Mouse (Mus musculus): ENCODE measurements at regions not wholly inside any gene's neighbourhood (a gene's known extent, or its start where the extent isn't known, plus 50 kb on each side); places are given as distances from the start of the nearest gene placed in this dataset.

- no peak for DNase-seq (ENCODE audit: low read depth, low spot score)
Measured at GRCm38 (mm10) chr7:70756676-70757075, 390.1 kb upstream of the Nr2f2 start.

- no peak for DNase-seq (ENCODE audit: low read depth, low spot score)
Measured at GRCm38 (mm10) chr7:70754826-70755225, 388.3 kb upstream of the Nr2f2 start.

DNA sequence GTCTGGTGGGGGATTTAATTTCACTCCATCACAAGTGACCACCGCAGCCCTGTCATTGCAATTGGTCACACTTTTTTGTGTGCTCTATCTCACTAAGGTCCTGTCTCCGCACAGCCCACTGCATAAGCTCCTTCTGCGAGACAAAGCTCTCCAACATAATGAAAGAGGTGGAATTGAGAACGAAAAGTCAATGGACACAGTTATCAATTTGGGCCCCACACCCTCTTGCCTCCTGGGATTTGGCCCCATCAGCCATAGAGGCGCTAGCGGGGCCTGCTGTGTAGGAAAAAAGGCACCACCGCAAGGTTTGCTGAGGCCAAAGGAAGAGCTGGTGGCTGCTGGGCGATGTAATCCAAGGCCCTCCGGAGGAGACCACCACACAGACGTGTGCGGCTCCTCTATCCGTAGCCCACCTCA, 386.3 kb upstream of the Nr2f2 start:
- DNase-seq (ENCODE audit: low read depth, low spot score) = no peak

- no peak for DNase-seq (ENCODE audit: low read depth, low spot score)
Measured at GRCm38 (mm10) chr7:70748884-70749283, 382.3 kb upstream of the Nr2f2 start.

DNA sequence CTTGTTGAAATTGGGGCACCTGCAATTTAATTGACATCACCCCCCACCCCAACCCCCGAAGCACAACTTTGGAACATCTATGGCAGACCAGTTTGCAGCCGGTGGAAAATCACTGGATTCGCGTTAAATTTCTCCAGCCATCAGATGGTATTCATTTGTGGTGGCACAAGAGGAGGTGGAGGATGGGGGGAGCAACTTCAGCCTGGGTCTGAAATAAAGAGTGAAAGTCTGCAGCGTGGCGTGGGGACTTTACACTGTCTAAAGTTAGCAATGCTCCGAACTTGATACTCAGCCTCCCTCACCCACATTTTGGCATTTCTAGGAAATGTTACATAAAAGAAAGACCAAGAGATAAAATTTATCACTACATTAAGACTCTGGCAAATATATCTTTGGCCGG, 381.8 kb upstream of the Nr2f2 start:
- no peak for DNase-seq (ENCODE audit: low read depth, low spot score)

DNA sequence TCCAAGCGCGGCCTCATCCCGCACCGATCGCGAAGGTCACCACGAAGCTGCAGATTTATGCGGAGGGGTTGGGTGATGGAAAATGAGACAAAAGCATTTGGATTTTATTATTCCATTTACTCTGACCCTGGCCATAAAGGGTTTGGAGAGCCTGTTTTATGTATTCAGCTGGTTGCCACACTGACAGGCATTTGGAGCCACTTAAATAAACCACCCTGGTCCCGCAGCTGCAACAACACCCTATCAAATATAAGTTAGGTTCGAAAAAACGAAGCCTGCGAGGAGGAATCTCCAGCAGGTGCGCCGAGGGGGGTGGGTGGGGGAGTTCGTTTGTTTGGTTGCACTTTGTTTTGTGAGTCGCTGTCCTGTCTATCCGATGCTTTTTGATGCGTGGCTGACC, 377.8 kb upstream of the Nr2f2 start:
- DNase-seq (ENCODE audit: low read depth, low spot score) = no peak

DNA sequence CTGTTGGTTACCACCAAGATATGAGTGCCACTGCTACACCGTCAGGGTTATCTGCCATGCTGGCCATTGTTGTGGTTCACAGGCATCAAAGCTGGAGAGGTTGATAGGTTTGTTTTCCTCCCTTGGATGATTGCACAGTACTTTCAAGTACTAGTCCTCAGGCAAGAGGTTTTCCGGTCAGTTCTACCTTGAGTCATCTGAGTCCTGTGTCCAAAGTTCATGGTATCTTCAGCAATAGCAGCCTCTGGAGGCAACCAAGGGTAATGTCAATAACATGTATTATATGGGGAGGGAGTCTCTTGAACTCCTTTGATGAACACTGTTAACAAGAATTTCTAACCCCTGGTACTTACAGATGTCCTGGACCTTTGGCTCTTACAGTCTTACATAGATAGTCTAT, 369.1 kb upstream of the Nr2f2 start:
- DNase-seq (ENCODE audit: low read depth, low spot score) = no peak

DNA sequence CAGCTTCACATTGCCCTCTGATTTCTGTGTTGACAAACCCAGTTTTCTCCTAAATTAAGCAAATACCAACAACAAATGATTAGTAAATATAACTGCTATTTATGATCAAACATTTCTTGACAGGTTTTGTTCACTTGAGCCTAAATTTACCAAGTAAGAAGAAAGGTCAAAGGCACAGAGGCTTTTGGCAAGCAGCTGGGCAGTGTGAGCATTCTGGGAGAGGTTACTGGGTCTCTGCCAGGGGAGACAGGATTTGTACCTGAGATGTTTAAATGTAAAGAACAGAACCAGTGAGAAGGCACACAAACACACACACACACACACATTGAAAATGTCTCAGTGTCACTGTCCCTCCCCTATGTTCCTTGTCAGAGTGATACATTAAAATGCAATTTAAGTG, 367.0 kb upstream of the Nr2f2 start:
- no peak for DNase-seq (ENCODE audit: low read depth, low spot score)

GRCm38 (mm10) chr7:70729896-70730295, 363.4 kb upstream of the Nr2f2 start:
- DNase-seq (ENCODE audit: low read depth, low spot score) = no peak

GRCm38 (mm10) chr7:70718149-70718765, 351.7 kb upstream of the Nr2f2 start:
- DNase-seq (ENCODE audit: low read depth, low spot score) = no peak

DNA sequence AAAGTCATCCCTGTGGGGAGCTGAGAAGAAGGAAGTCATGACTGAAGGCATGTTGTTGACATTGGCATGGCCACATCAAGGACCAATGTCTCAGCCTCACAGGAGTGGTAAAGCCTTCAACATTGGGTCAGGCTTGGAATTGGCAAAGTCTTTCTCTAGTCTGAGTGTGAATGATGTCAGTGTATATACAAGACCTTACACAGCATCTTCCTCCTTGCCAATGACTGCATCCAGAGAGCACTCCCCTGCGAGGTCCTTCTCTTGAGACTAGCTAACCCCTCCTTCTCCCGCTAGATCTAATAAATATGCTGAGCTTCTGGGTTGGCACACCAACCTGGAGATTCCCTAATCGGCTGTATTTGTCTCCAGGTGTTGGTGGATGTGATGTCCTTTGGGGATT, 351.1 kb upstream of the Nr2f2 start:
- no peak for DNase-seq (ENCODE audit: low read depth, low spot score)

DNA sequence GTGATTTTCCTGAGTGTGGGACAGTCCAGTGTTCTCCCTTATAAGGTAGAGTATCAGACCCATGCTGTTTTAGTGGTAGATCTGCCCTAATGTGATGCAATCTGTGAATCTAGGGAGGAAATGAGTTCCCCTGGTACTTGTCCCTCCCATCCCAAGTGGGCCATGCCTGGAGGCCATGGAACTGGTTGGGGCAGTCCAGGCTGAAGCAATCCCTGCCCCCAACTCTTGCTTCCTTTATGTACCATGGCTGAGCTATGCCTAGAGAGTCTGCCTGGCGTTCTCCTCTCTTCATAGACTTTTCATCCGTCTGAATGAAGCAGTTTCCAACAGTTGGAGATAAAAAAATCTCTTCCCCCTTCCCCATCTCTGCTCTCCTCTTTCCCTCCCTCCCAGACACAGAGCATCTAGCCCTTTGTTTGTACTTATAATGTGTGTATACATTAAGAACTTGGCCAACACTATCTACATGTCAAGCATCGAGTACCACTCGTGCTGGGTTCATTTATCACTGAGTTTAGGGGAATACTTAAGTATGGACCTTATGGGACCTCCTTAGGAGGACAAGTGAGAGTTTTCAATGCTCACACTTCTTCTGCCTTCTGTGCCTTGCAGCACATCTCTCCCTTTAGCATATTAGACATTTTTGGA, 350.4 kb upstream of the Nr2f2 start:
- DNase-seq (ENCODE audit: low read depth, low spot score) = no peak

- DNase-seq (ENCODE audit: low read depth, low spot score) = no peak
Measured at GRCm38 (mm10) chr7:70712141-70712540, 345.6 kb upstream of the Nr2f2 start.

GRCm38 (mm10) chr7:70706281-70706680, 339.7 kb upstream of the Nr2f2 start:
- DNase-seq (ENCODE audit: low read depth, low spot score) = no peak

DNA sequence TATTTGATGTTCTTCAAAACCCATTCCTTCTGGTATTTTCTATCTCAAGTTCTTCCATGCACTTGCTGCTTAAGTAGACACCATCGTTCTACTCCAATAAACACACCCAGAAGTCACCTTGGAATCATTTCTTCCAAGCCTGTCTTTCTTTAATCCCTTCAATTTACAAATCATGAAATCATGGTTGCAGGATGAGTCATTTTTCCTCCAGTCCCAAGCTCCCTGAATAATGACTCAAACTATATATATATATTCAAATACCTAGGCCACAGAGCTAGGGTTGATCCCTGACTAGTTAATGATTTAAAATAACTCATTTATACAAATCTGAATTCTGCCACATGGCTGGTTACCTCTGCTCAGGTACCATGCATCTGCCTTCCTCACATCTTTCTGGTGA, 337.2 kb upstream of the Nr2f2 start:
- no peak for DNase-seq (ENCODE audit: low read depth, low spot score)

GRCm38 (mm10) chr7:70700461-70700860, 333.9 kb upstream of the Nr2f2 start:
- DNase-seq (ENCODE audit: low read depth, low spot score) = no peak

DNA sequence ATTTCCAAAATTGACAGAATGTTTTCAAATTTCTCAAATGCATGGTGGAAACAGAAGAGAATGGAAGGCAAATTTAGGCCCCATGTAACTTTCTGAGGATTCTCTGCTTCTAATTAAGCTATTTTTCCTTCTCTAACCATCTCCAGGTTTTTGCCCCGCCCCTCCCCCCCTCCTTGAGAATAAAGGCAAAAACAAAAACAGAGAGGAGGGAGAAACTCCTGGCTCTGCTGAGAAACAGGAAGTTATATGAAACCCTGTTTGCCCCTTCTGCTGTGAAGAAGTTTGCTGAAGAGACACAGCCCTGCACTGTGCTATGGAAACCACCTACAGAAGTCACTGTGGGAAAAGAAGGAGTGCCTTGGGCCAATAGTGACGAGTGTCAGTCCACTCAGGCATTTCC, 332.9 kb upstream of the Nr2f2 start:
- DNase-seq (ENCODE audit: low read depth, low spot score) = no peak

DNA sequence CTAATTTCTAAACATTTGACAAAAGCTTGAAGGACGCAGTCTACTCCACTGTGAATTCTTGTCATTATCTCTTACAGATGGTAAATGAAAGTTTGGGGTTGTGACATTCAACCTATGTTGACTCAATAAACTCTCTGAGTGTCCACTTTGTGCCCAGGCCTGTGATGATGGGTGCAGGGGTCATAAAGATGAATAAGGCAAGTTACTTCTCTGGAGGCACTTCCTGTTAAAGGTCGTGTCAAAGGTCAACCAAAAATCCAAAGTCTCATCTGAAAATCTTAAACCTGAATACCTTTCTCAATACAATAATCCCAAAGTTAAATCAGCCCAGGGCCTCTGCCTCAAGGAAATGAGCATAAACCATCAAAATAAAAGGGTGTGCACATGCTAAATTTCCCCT, 332.5 kb upstream of the Nr2f2 start:
- no peak for DNase-seq (ENCODE audit: low read depth, low spot score)

DNA sequence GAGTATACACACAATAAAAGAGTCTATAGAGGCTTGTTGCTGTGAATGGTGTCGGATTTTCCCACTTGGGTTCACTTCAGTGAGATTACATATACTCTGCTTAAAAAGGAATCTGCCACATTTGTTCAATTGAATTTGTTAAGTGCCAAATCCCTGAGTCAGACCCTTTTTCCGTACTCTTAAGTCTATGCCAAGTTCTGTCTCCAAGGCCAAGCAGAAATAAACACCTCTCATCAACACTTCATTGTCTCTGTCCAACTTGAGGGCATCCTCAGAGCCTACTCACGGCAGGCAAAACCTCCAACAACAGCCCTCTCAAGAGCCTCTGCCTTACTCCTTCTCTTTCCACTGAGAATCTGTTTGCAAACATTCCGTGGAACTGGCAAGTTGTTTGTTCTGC, 325.6 kb upstream of the Nr2f2 start:
- DNase-seq (ENCODE audit: low read depth, low spot score) = no peak

- no peak for DNase-seq (ENCODE audit: low read depth, low spot score)
Measured at GRCm38 (mm10) chr7:70690845-70691244, 324.3 kb upstream of the Nr2f2 start.

DNA sequence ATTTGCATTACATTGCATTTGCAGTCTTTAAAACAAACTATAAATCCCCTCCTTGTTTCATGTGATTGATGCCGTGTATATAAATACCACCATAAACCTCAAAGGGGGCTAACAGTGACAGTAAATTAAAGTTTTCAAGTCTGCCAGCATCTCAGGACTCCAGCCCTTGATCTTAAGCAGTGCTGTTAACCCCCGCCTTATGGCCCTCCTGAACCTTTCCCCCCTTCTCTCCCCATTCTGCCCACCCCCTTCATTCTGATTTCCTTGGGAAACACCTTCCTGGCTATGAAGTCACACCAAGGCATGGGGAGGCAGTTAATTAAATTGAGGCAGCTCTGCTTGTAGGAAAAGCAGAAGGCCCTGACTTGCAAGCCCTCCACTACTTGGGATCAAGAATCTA, 302.5 kb upstream of the Nr2f2 start:
- DNase-seq (ENCODE audit: low read depth, low spot score) = no peak

- no peak for DNase-seq (ENCODE audit: low read depth, low spot score)
Measured at GRCm38 (mm10) chr7:70660162-70660561, 293.6 kb upstream of the Nr2f2 start.

GRCm38 (mm10) chr7:70649760-70650377, 283.3 kb upstream of the Nr2f2 start:
- no peak for DNase-seq (ENCODE audit: low read depth, low spot score)
